ENCODE assay signal across 8 mouse cellular contexts in the genomic region with DNA sequence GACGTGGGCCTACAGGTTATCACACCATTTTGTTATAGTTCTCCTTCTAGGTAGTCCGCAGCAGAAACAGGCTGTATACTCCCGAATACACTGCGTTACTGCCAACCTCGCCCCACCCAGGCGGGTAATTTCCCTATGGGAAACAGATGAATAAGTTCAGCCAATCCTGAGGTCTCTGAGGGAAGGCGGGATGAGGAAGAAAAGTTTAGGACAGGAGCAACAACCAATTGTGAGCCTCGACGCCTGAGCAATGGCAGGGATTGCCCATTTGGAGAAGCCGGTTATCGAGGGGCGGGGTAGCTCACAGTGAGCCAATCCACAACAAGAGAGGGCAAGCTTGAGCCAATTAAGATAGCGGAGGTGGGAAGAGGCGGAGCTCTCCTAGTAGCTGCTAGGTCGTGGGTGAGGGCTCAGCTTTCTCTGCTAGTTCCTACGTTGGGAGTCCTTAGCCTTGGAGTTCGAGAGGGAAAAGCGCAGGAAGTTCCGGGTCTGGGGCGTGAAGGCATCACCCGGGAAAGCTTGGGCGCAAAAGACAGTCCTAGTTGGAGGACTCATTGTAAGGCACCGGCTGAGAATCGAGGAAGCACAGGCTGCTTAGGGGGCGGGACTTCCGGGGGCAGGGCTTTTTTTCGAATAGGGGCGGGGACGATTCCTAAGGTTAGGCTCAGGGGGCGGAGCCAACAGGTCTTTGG. TPM values are rescaled to one million over a fixed set of nuclear protein-coding genes. Genes with fewer than 3 reads are reported as not detected.
DNase-seq lines count a peak whose midpoint lies in the region; ATAC-seq and TF ChIP-seq lines count a peak whose summit lies in the region.

A gene (plus strand): TSS at position 426 of the 692 bp plus-strand sequence.

- no peaks in the 10 kb centered on the region for H3K27me3 ChIP-seq in Patski
- H3K27me3 ChIP-seq in hindbrain, embryonic 13.5 days: no peaks in the 10 kb centered on the region

- peak within 1 kb of the TSS; percentile 90 for H3K27ac ChIP-seq in hindbrain, embryonic 13.5 days

- peak within 1 kb of the TSS; percentile 73 for H3K4me2 ChIP-seq in hindbrain, embryonic 13.5 days

- in situ Hi-C loops in Patski (cut with MboI; ENCODE audit: low pct_unique_long_range_greater_than_20kb): no loop called here

- H3K36me3 ChIP-seq in hindbrain, embryonic 13.5 days: peaks cover 28% of the 10 kb centered on the region

- TF ChIP-seq CTCF in Patski (IDR thresholded peaks at IDR 0.05): no peak

- peak; percentile 97 for ATAC-seq in Patski
- ATAC-seq in hindbrain, embryonic 13.5 days (ENCODE audit: low FRiP score): peak; percentile 98

- peak within 1 kb of the TSS; percentile 60 for H3K4me3 ChIP-seq in hindbrain, embryonic 13.5 days

- no peaks in the 10 kb centered on the region for H3K9me3 ChIP-seq in hindbrain, embryonic 13.5 days

- H3K9ac ChIP-seq in hindbrain, embryonic 13.5 days: peak within 1 kb of the TSS; percentile 69

- WGBS in hindbrain, embryonic 13.5 days: under 1% methylated on average over 30 of the region's 30 CpGs

- CTCF ChIA-PET in Patski (lab: Charles Lee): interaction anchor here (1.5 kb wide), 1 partner anchor 15 kb away, joined by 3 read pairs; no protein-coding TSS in a partner anchor

- peaks cover 37% of the 10 kb centered on the region for H3K4me1 ChIP-seq in hindbrain, embryonic 13.5 days (replicated peaks)

- POLR2A ChIA-PET in Patski (lab: Charles Lee): interaction anchor here (0.6 to 1.4 kb wide), 4 partner anchors 11 to 31 kb away, joined by 3 to 7 read pairs (median 4); a partner anchor contains a TSS

- peak; percentile 82 for DNase-seq in Patski (ENCODE audit: low read depth, low spot score)
- DNase-seq in cerebellum, postnatal 14 days: peak; percentile 93
- DNase-seq in frontal cortex, postnatal 14 days (ENCODE audit: low spot score in 2 of 2): peak; percentile 92 to 96
- DNase-seq in layer of hippocampus, postnatal 25 days (ENCODE audit: extremely low spot score in 1 of 2, low spot score in 1 of 2): peak; percentile 66 to 81
- DNase-seq in lung, postnatal 25 days (ENCODE audit: low spot score): peak; percentile 99
- peak; percentile 97 for DNase-seq in retina, embryonic 14.5 days (ENCODE audit: low spot score)
- peak; percentile 88 for DNase-seq in thymus, postnatal 4 days

RNA-seq across cellular contexts. Expression of the gene that starts here (rescaled TPM):
- 5.0 TPM for polyA plus RNA-seq in Patski (2021)
- polyA plus RNA-seq in hindbrain, embryonic 13.5 days (2015; fragmentation: Nextera tagmentation; extraction: Ambion mirVana): 8.0 and 8.4 TPM in 2 replicates
- total RNA-seq in layer of hippocampus, postnatal 25 days (2021): 1 to 10 TPM; 6.4 to 6.6 TPM

Comparison
In these comparisons a context has a peak if more than half of its experiments do, and no peak if none do; other contexts are left out.
1. Peak in every context shown above with its lines: DNase-seq, ATAC-seq, H3K4me3 ChIP-seq and H3K27ac ChIP-seq.